Mouse (Mus musculus): Measurements from ENCODE around the gene Atg14. TPM values are rescaled to one million over a fixed set of nuclear protein-coding genes. Genes with fewer than 3 reads are reported as not detected.
"Not testable (repeated sequence)": the region's sequence is repeated elsewhere in the genome, so short reads cannot be mapped to it uniquely, and the experiment has no call there.

Gene Atg14
- 10 to 100 TPM; 19.7 to 20.9 TPM for total RNA-seq (2021)
- long read RNA-seq, experiment 1, transcript Atg14-201 (10 exons, 3,450 nt) = major isoform, 23 of 26 reads
- long read RNA-seq, experiment 1, partial matches to known transcripts = 0 of 26 reads
- long read RNA-seq, experiment 1, other reads (novel, unspliced or antisense) = 3 of 26 reads
- long read RNA-seq, experiment 2, transcript Atg14-201 (10 exons, 3,450 nt) = major isoform, 38 of 42 reads
- long read RNA-seq, experiment 2, partial matches to known transcripts = 0 of 42 reads
- long read RNA-seq, experiment 2, other reads (novel, unspliced or antisense) = 4 of 42 reads

GRCm38 (mm10) chr14:47570549-47570948 is at the start of gene Atg14:
TSS of gene Atg14 (minus strand) at chr14:47570649.
- H3K27ac ChIP-seq; H3K4me3 ChIP-seq; DNase-seq (ENCODE audit: low spot score in 2 of 2): not testable (repeated sequence)

GRCm38 (mm10) chr14:47618891-47619290 is 48.4 kb upstream of the Atg14 start:
- DNase-seq (ENCODE audit: low spot score in 2 of 2) = no peak
- Histone ChIP-seq H3K27ac (no peak overlapping the region), H3K4me3 (no peak overlapping the region)
- no peak for TF ChIP-seq CTCF (conservative IDR thresholded peaks at IDR 0.05)

GRCm38 (mm10) chr14:47613254-47613653 is 42.8 kb upstream of the Atg14 start:
- H3K4me3 ChIP-seq = no peak overlapping the region

GRCm38 (mm10) chr14:47597942-47598388 is 27.5 kb upstream of the Atg14 start:
- TF ChIP-seq CTCF (conservative IDR thresholded peaks at IDR 0.05) = peak; percentile 87
- DNase-seq (ENCODE audit: low spot score in 2 of 2) = peak; percentile 69 to 83

More at GRCm38 (mm10) chr14:47613254-47613653, 42.8 kb upstream of the Atg14 start:
- no peak overlapping the region for H3K27ac ChIP-seq
- TF ChIP-seq CTCF (conservative IDR thresholded peaks at IDR 0.05) = no peak
- DNase-seq (ENCODE audit: low spot score in 2 of 2) = no peak

GRCm38 (mm10) chr14:47594426-47595103 is 24.1 kb upstream of the Atg14 start:
- no peak overlapping the region for H3K4me3 ChIP-seq
- no peak for TF ChIP-seq CTCF (conservative IDR thresholded peaks at IDR 0.05)
- H3K27ac ChIP-seq = no peak overlapping the region
- DNase-seq (ENCODE audit: low spot score in 2 of 2) = no peak

More at GRCm38 (mm10) chr14:47597942-47598388, 27.5 kb upstream of the Atg14 start:
- peak overlapping the region; percentile 57; the same call in 1 of the 2 replicates for H3K27ac ChIP-seq
- peak overlapping the region; percentile 42 for H3K4me3 ChIP-seq

GRCm38 (mm10) chr14:47590391-47590975 is 20.0 kb upstream of the Atg14 start:
- peak in 1 of 2 experiments; percentile 39 for DNase-seq (ENCODE audit: low spot score in 2 of 2)
- Histone ChIP-seq H3K27ac (peak overlapping the region; percentile 15; the same call in 1 of the 2 replicates), H3K4me3 (no peak overlapping the region)
- no peak for TF ChIP-seq CTCF (conservative IDR thresholded peaks at IDR 0.05)

- Histone ChIP-seq H3K4me3 (no peak overlapping the region), H3K27ac (no peak overlapping the region)
- TF ChIP-seq CTCF (conservative IDR thresholded peaks at IDR 0.05) = no peak
- no peak for DNase-seq (ENCODE audit: low spot score in 2 of 2)
These were observed 19.0 kb upstream of the Atg14 start for GRCm38 (mm10) chr14:47589444-47589843.

- DNase-seq (ENCODE audit: low spot score in 2 of 2) = no peak
- no peak overlapping the region for H3K4me3 ChIP-seq
- no peak for TF ChIP-seq CTCF (conservative IDR thresholded peaks at IDR 0.05)
- no peak overlapping the region for H3K27ac ChIP-seq
These were observed 13.9 kb upstream of the Atg14 start for GRCm38 (mm10) chr14:47584346-47584745.

- H3K4me3 ChIP-seq = no peak overlapping the region
- TF ChIP-seq CTCF (conservative IDR thresholded peaks at IDR 0.05) = peak; percentile 71
- peak in 1 of 2 experiments; percentile 21 for DNase-seq (ENCODE audit: low spot score in 2 of 2)
- no peak overlapping the region for H3K27ac ChIP-seq
These were observed 11.2 kb upstream of the Atg14 start for GRCm38 (mm10) chr14:47581681-47582080.

GRCm38 (mm10) chr14:47581280-47581679 is 10.8 kb upstream of the Atg14 start:
- Histone ChIP-seq H3K27ac (no peak overlapping the region), H3K4me3 (no peak overlapping the region)
- no peak for DNase-seq (ENCODE audit: low spot score in 2 of 2)
- no peak for TF ChIP-seq CTCF (conservative IDR thresholded peaks at IDR 0.05)

GRCm38 (mm10) chr14:47578086-47578485 is 7.6 kb upstream of the Atg14 start:
- Histone ChIP-seq H3K27ac (no peak overlapping the region), H3K4me3 (no peak overlapping the region)
- no peak for DNase-seq (ENCODE audit: low spot score in 2 of 2)
- TF ChIP-seq CTCF (conservative IDR thresholded peaks at IDR 0.05) = no peak

- H3K4me3 ChIP-seq = no peak overlapping the region
- no peak overlapping the region for H3K27ac ChIP-seq
- no peak for TF ChIP-seq CTCF (conservative IDR thresholded peaks at IDR 0.05)
- DNase-seq (ENCODE audit: low spot score in 2 of 2) = no peak
These were observed 6.2 kb upstream of the Atg14 start for GRCm38 (mm10) chr14:47576687-47577086.

- TF ChIP-seq CTCF (conservative IDR thresholded peaks at IDR 0.05) = no peak
- DNase-seq (ENCODE audit: low spot score in 2 of 2) = no peak
- Histone ChIP-seq H3K4me3 (no peak overlapping the region), H3K27ac (no peak overlapping the region)
These were observed 4.3 kb upstream of the Atg14 start for GRCm38 (mm10) chr14:47574721-47575120.
